16 mouse cellular contexts compared by ENCODE assay signal in the genomic region with DNA sequence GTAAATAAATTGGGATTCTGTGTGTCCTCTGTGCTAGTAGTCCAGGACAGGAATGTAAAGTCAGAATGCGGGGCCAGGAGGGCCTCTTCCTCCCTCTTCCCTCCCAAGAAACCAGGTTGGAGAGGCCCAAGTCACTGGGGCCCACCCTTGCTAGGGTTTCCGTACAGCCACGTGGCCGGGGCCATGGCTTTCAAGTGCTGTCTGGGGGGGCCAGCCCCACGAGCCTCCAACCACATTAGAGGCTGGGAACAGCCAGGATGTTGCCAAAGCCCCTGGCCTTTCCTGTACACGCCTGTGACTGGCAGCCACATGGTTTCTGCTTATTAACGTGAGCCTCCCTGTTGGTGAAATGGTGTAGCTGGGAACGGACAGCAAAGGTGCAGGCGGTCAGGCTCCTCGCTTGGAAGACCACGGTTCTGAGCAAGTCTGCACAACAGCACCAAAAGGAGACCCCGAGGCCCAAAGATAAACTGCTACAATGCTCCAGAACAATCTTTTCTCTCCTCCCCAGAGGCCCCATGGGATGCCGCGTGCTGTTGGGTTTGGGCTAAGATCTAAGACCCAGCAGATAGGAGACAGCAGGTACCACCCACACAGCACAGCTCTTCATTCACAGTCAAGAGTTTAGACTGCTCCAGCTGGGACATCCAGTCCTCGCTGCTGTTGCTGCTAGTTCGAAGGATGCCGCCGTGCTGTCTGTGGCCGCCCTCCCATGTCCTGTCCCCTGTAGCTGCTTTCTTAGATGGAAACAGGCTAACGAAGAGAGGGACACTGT. TPM values are rescaled to one million over a fixed set of nuclear protein-coding genes. Genes with fewer than 3 reads are reported as not detected.
DNase-seq lines count a peak whose midpoint lies in the region; ATAC-seq lines count a peak whose summit lies in the region.
"Had no signal": no experiment of that assay in that cellular context is flagged by ENCODE, and none has a peak within 500 bp of the region (broad histone marks: within the 10 kb centered on the region; RNA-seq: fewer than 3 reads in every experiment).

No protein-coding gene starts in this region.

- H3K4me2 ChIP-seq in liver, embryonic 12.5 days, result no peak overlapping the region
- H3K4me2 ChIP-seq: heart, embryonic 15.5 days; limb, embryonic 12.5 days; midbrain, embryonic 13.5 days had no signal

- peaks cover 52% of the 10 kb centered on the region for H3K36me3 ChIP-seq in liver, embryonic 12.5 days

- no peak overlapping the region for H3K9ac ChIP-seq in liver, embryonic 12.5 days
- H3K9ac ChIP-seq: heart, embryonic 15.5 days; limb, embryonic 12.5 days; midbrain, embryonic 13.5 days had no signal

- peak overlapping the region; percentile 11; the same call in 1 of the 2 replicates for H3K27ac ChIP-seq in liver, embryonic 12.5 days
- H3K27ac ChIP-seq: heart, embryonic 15.5 days; limb, embryonic 12.5 days; midbrain, embryonic 13.5 days had no signal

- peak; percentile 68 for ATAC-seq in common myeloid progenitor, adult 5-6 weeks (replicated peaks; ENCODE audit: low read depth, poor library complexity, severe bottlenecking)
- 0 out of 2 replicates have a peak, but pooled peaks have one; percentile 21 for ATAC-seq in liver, embryonic 12.5 days
- ATAC-seq: hindbrain, embryonic 16.5 days; midbrain, embryonic 13.5 days had no signal

- WGBS in liver, embryonic 12.5 days (ENCODE audit: insufficient replicate concordance), result 52% methylated on average over 20 of the region's 20 CpGs

- H3K4me1 ChIP-seq in liver, embryonic 12.5 days, result peaks cover 18% of the 10 kb centered on the region
- H3K4me1 ChIP-seq: heart, embryonic 15.5 days; limb, embryonic 12.5 days; midbrain, embryonic 13.5 days had no signal

- H3K9me3 ChIP-seq in liver, embryonic 12.5 days (replicated peaks), result no peaks in the 10 kb centered on the region
- H3K9me3 ChIP-seq: heart, embryonic 15.5 days; limb, embryonic 12.5 days; midbrain, embryonic 13.5 days had no signal

- no peaks in the 10 kb centered on the region for H3K27me3 ChIP-seq in liver, embryonic 12.5 days (replicated peaks)
- H3K27me3 ChIP-seq: heart, embryonic 15.5 days; limb, embryonic 12.5 days; midbrain, embryonic 13.5 days had no signal

- peak; percentile 54 to 55 for DNase-seq in frontal cortex, adult 2 months (ENCODE audit: extremely low spot score in 1 of 2, low spot score in 1 of 2)
- DNase-seq in frontal cortex, postnatal 10 days (ENCODE audit: low spot score in 2 of 2), result no peak
- peak; percentile 73 for DNase-seq in 416B (ENCODE audit: low read depth)
- DNase-seq in adrenal gland, postnatal 36 days, result no peak
- DNase-seq in gastrocnemius, adult 18-20 months (ENCODE audit: low spot score), result no peak
- DNase-seq in cerebellum, adult 11 months, result no peak
- DNase-seq: adrenal gland, postnatal 10 days; gastrocnemius, postnatal 25 days; kidney, postnatal 10 days; lung, postnatal 10 days had no signal

- H3K4me3 ChIP-seq in liver, embryonic 12.5 days, result no peak overlapping the region
- H3K4me3 ChIP-seq: heart, embryonic 15.5 days; limb, embryonic 12.5 days; midbrain, embryonic 13.5 days had no signal

RNA-seq across cellular contexts. Expression of gene Pik3cd, which starts 54.2 kb away (rescaled TPM):
- 13.5 and 15.2 TPM in 2 replicates for polyA plus RNA-seq in frontal cortex, adult 2 months (2012; rRNA removed)
- 37.2 and 44.6 TPM in 2 replicates for total RNA-seq in common myeloid progenitor, adult 5-6 weeks (2017)
- 7.6 and 8.9 TPM in 2 replicates for polyA plus RNA-seq in liver, embryonic 12.5 days (2016; fragmentation: Nextera tagmentation; extraction: Ambion mirVana)
- total RNA-seq in adrenal gland, postnatal 36 days (2021), result 1 to 10 TPM; 2.7 to 3.8 TPM
- 10 to 100 TPM; 10.3 to 12.7 TPM for total RNA-seq in gastrocnemius, adult 18-20 months (2021)

Comparison
In these comparisons a context has a peak if more than half of its experiments do, and no peak if none do; other contexts are left out.
1. DNase-seq: peak in frontal cortex, adult 2 months (2 of 2) and 416B (single experiment); none in frontal cortex, postnatal 10 days (0 of 2), adrenal gland, postnatal 36 days (0 of 2), gastrocnemius, adult 18-20 months (single experiment) and cerebellum, adult 11 months (single experiment).